ENCODE assay signal across 25 mouse cellular contexts in the genomic region with DNA sequence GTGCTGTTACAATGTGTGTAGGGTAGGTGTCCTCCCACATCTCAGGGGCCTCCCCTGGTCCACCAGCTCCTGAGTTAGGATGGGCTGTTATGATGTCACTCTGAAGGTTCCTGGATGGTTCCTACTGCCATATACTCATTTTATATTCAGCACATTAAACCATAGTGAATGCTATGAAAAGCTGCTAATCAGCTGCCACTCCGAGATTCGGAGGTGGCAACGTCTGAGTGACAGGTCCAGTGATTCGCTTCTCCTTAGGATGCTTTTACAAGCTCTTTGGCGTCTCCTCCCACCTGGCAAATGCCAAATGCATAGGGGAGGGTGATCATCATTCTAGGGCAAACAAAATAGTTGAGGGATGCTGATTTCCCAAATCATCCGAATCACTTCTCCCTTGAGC.
"Had no signal": no experiment of that assay in that cellular context is flagged by ENCODE, and none has a peak within 500 bp of the region (broad histone marks: within the 10 kb centered on the region; RNA-seq: fewer than 3 reads in every experiment).

No protein-coding gene starts in this region.

- DNase-seq: gastrocnemius, postnatal 14 days; gastrocnemius, postnatal 36 days; heart, adult 18-20 months; kidney, adult 11 months; kidney, adult 2 months; kidney, adult 9 months; kidney, postnatal 14 days; kidney, postnatal 36 days; layer of hippocampus, adult 9-11 months; layer of hippocampus, postnatal 36 days; left cerebral cortex, postnatal 4 days; lung, adult 18-20 months had no signal

- H3K27me3 ChIP-seq: heart, embryonic 13.5 days; heart, embryonic 15.5 days; hindbrain, embryonic 13.5 days; hindbrain, embryonic 15.5 days; kidney, embryonic 15.5 days; limb, embryonic 13.5 days; limb, embryonic 15.5 days; liver, embryonic 12.5 days had no signal

- H3K27ac ChIP-seq: heart, embryonic 13.5 days; heart, embryonic 15.5 days; hindbrain, embryonic 13.5 days; hindbrain, embryonic 15.5 days; hindbrain, postnatal 0 days; kidney, embryonic 15.5 days; kidney, postnatal 0 days; limb, embryonic 13.5 days; limb, embryonic 15.5 days; liver, embryonic 12.5 days; liver, embryonic 14.5 days had no signal

- H3K4me3 ChIP-seq: heart, embryonic 13.5 days; heart, embryonic 15.5 days; hindbrain, embryonic 13.5 days; hindbrain, embryonic 15.5 days; kidney, embryonic 15.5 days; limb, embryonic 13.5 days; limb, embryonic 15.5 days; liver, embryonic 12.5 days had no signal

- H3K36me3 ChIP-seq: heart, embryonic 13.5 days; heart, embryonic 15.5 days; hindbrain, embryonic 13.5 days; hindbrain, embryonic 15.5 days; kidney, embryonic 15.5 days; limb, embryonic 13.5 days; limb, embryonic 15.5 days; liver, embryonic 12.5 days had no signal

- H3K4me2 ChIP-seq: heart, embryonic 11.5 days; heart, embryonic 13.5 days; heart, embryonic 15.5 days; hindbrain, embryonic 13.5 days; hindbrain, embryonic 15.5 days; kidney, embryonic 15.5 days; limb, embryonic 13.5 days; limb, embryonic 15.5 days; liver, embryonic 12.5 days had no signal

- H3K9me3 ChIP-seq: heart, embryonic 13.5 days; heart, embryonic 15.5 days; hindbrain, embryonic 13.5 days; hindbrain, embryonic 15.5 days; kidney, embryonic 15.5 days; limb, embryonic 13.5 days; limb, embryonic 15.5 days; liver, embryonic 12.5 days had no signal

- H3K4me1 ChIP-seq: heart, embryonic 15.5 days; hindbrain, embryonic 13.5 days; hindbrain, embryonic 15.5 days; kidney, embryonic 15.5 days; limb, embryonic 13.5 days; limb, embryonic 15.5 days; liver, embryonic 12.5 days had no signal

- H3K9ac ChIP-seq: heart, embryonic 13.5 days; heart, embryonic 15.5 days; hindbrain, embryonic 13.5 days; hindbrain, embryonic 15.5 days; kidney, embryonic 15.5 days; limb, embryonic 13.5 days; limb, embryonic 15.5 days; liver, embryonic 12.5 days; liver, embryonic 14.5 days had no signal

- ATAC-seq: hindbrain, postnatal 0 days; intestine, embryonic 16.5 days; liver, embryonic 12.5 days had no signal
